Mouse (Mus musculus): Measurements from ENCODE around the gene Gm5458.
"Not testable (repeated sequence)": the region's sequence is repeated elsewhere in the genome, so short reads cannot be mapped to it uniquely, and the experiment has no call there.

Gene Gm5458

DNA sequence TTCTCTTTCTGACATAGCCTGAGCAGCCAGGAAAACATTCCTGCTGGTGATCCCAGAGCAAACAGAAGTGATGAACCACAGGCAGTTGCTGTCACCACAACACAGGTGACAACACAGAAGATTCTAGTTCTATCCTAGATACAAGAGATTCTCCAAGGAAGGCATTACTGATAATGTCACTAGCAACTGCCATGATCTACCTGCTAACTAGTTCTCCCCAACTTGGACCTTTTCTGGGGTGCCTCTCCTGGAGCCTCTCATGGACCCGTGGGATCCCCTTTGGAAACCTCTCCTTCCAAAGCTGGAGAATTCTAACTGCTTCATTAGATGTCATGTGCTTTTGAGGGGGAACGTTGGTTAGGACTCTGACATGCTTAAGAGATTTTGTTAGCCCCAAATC is at the start of gene Gm5458:
Gm5458 (minus strand) TSS at position 101 of the 400 bp plus-strand sequence.
- not testable (repeated sequence) for DNase-seq (ENCODE audit: low spot score in 2 of 2)

- no peak for DNase-seq (ENCODE audit: low spot score in 2 of 2)
Observed at GRCm38 (mm10) chr14:19646232-19646631, 43.9 kb upstream of the Gm5458 start.

DNA sequence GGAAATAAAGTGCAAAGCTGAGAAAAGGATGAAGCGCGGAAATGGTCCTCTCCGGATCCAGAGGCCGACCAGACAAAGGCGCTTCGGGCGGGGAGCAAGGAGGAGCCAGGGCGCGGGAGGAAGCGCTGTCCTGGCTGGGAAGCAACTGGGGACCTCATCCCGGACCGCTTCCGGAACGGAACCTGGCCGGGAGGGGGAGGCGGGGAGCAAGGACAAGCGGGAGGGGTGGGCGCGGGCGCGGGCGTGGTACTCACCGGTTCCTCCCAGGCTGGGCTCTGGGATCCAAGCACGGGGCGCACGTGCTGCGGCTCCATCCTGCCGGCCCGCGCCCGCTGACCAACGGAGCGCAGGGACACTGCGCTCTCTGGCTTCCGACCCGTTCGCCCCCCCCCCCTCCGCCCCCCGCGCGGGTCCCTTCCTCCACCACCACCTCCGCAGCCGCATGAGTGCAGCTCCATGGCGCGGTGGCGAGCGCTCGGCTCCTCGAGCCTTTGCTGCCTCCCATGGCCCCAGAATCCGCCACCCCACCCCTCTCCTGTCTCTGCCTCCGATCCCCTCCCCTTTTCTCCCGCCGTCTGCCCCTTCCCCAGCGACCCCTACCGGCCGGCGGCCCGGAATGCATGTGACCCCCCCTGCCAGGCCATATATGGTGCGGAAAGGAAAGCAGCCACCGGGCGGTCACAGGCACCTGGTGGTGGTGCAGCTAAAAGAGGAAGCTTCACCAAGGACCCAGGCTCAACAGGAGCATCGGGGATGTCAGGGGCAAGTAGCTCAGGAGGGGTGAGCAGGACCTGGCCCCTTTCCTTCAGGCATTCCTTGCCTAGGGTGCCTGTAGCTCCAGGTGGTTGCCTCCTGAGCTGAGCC is 17.3 kb downstream of the Gm5458 start, which contains the start of gene Gm2237:
Gm2237 (minus strand) TSS at position 332 of the 864 bp plus-strand sequence.
- not testable (repeated sequence) for DNase-seq (ENCODE audit: low spot score in 2 of 2)

- not testable (repeated sequence) for DNase-seq (ENCODE audit: low spot score in 2 of 2)
Observed at GRCm38 (mm10) chr14:19549863-19550262, 52.5 kb downstream of the Gm5458 start, which contains the start of gene Gm2244. Gene Gm2244, minus strand, starts transcription at chr14:19549963.

Measured in left cerebral cortex, adult 9 months (tissue).